Mouse (Mus musculus) layer of hippocampus, adult 18-20 months (tissue): ENCODE results near the gene Gck. TPM values are rescaled to one million over a fixed set of nuclear protein-coding genes. Genes with fewer than 3 reads are reported as not detected.

ENCODE experiments used
- total RNA-seq, 2 experiments: library from RNA; stranded (reverse); gene quantifications; 2 replicates each; pipeline ENCODE4 v1.2.3; 2021

Gene Gck
- total RNA-seq, 2 experiments from 2014 or later: 1.9 to 3.4 TPM

Other genes starting within 250 kb of the Gck start
- gene Mrps24, start 234.4 kb downstream of the Gck start, total RNA-seq: 10 to 100 TPM; 65.6 to 69.6 TPM
- gene Urgcp, start 187.7 kb downstream of the Gck start, total RNA-seq: 10 to 100 TPM; 74.4 to 80.6 TPM
- gene Dbnl, start 161.6 kb downstream of the Gck start, total RNA-seq: 10 to 100 TPM; 76.9 to 81.5 TPM
- 10 to 100 TPM; 11.6 to 17.7 TPM for gene Pgam2, start 146.3 kb downstream of the Gck start, total RNA-seq
- gene Polm, start 112.1 kb downstream of the Gck start, total RNA-seq: 10 to 100 TPM in 1 of 2 experiments, 1 to 10 TPM in 1; 9.6 to 11.0 TPM
- gene Aebp1, start 88.1 kb downstream of the Gck start, total RNA-seq: 1 to 10 TPM; 9.1 to 9.2 TPM
- 10 to 100 TPM; 25.9 to 26.6 TPM for gene Pold2, start 71.8 kb downstream of the Gck start, total RNA-seq
- gene Myl7, start 51.3 kb downstream of the Gck start, total RNA-seq: not detected
- gene Ykt6, start 5.6 kb upstream of the Gck start, total RNA-seq: 10 to 100 TPM; 69.3 to 71.0 TPM
- 1,000 to 10,000 TPM; 1,052 to 1,163 TPM for gene Camk2b, start 116.3 kb upstream of the Gck start, total RNA-seq
- not detected for gene A730071L15Rik, start 249.9 kb upstream of the Gck start, total RNA-seq